Mouse (Mus musculus): ENCODE measurements around the gene Dcaf17. TPM values are rescaled to one million over a fixed set of nuclear protein-coding genes. Genes with fewer than 3 reads are reported as not detected.

Gene Dcaf17
- polyA plus RNA-seq, 1 experiment from 2014 or later: 17.7 TPM

DNA sequence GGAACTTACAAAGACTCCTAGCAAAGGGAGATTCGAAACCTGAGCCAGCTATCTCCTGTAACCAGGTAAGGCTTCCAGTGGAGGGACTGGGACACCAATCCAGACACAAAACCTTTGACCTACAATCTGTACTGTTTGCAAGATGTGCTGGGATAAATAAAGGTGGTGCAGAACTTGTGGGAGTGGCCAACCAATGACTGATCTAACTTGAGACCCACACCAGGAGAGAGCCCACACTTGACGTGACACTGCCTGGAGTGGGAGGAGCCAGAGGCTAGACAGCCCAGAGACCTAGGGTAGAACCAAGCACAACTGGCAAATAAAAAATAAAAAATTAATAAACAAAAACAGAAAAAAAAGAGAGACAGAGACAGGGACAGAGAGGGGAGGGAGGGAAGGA, 24.5 kb upstream of the Dcaf17 start:
- 68% methylated on average over 2 of the region's 2 CpGs for WGBS
- Histone ChIP-seq H3K9me3 (no peaks in the 10 kb centered on the region), H3K4me2 (no peak overlapping the region), H3K27ac (replicated peaks) (no peak overlapping the region), H3K9ac (no peak overlapping the region), H3K4me3 (no peak overlapping the region), H3K36me3 (no peaks in the 10 kb centered on the region), H3K4me1 (peaks cover 58% of the 10 kb centered on the region), H3K27me3 (replicated peaks) (no peaks in the 10 kb centered on the region)
- no peak for ATAC-seq (ENCODE audit: extremely low read depth, insufficient number of reproducible peaks, low FRiP score, low TSS enrichment)

GRCm38 (mm10) chr2:71031973-71032794, 22.9 kb upstream of the Dcaf17 start:
- H3K9ac ChIP-seq: no peak overlapping the region
- H3K36me3 ChIP-seq: no peaks in the 10 kb centered on the region
- H3K4me2 ChIP-seq: no peak overlapping the region
- H3K27me3 ChIP-seq (replicated peaks): no peaks in the 10 kb centered on the region
- peaks cover 43% of the 10 kb centered on the region for H3K4me1 ChIP-seq
- no peaks in the 10 kb centered on the region for H3K9me3 ChIP-seq
- no peak overlapping the region for H3K4me3 ChIP-seq
- no peak overlapping the region for H3K27ac ChIP-seq (replicated peaks)
- no peak for ATAC-seq (ENCODE audit: extremely low read depth, insufficient number of reproducible peaks, low FRiP score, low TSS enrichment)
- 81% methylated on average over 18 of the region's 18 CpGs for WGBS

GRCm38 (mm10) chr2:71033014-71033413, 22.1 kb upstream of the Dcaf17 start:
- 66% methylated on average over 4 of the region's 4 CpGs for WGBS
- no peak for ATAC-seq (ENCODE audit: extremely low read depth, insufficient number of reproducible peaks, low FRiP score, low TSS enrichment)
- H3K4me2 ChIP-seq: no peak overlapping the region
- no peak overlapping the region for H3K9ac ChIP-seq
- H3K27ac ChIP-seq (replicated peaks): 0 out of 2 replicates have a peak overlapping the region, but pooled peaks have one; percentile 24
- H3K36me3 ChIP-seq: no peaks in the 10 kb centered on the region
- H3K27me3 ChIP-seq (replicated peaks): no peaks in the 10 kb centered on the region
- no peaks in the 10 kb centered on the region for H3K9me3 ChIP-seq
- peaks cover 42% of the 10 kb centered on the region for H3K4me1 ChIP-seq
- no peak overlapping the region for H3K4me3 ChIP-seq

DNA sequence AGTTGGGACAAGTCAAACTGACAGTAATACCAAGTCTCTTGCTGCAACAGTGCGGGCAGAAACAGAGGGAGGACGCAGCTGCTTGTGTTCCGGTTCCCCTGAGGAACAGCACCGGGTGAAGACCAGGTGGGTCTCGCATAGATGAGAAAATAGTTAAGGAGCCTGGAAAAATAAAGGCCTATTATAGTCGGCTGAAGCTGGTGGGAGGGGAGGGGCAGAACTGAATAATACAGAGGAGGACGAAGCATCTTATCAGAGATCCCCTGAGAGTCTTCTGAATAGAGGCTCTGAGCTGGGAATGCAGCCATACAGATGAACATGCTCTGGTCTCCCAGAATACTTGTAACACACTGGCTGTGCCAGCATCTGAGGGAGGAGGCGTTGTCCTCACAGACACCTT, 21.1 kb upstream of the Dcaf17 start:
- H3K36me3 ChIP-seq: no peaks in the 10 kb centered on the region
- WGBS: 42% methylated on average over 8 of the region's 8 CpGs
- no peaks in the 10 kb centered on the region for H3K27me3 ChIP-seq (replicated peaks)
- peak overlapping the region; percentile 54 for H3K27ac ChIP-seq (replicated peaks)
- H3K4me2 ChIP-seq: no peak overlapping the region
- no peak overlapping the region for H3K9ac ChIP-seq
- H3K4me3 ChIP-seq: no peak overlapping the region
- ATAC-seq (ENCODE audit: extremely low read depth, insufficient number of reproducible peaks, low FRiP score, low TSS enrichment): no peak
- H3K4me1 ChIP-seq: peaks cover 42% of the 10 kb centered on the region
- no peaks in the 10 kb centered on the region for H3K9me3 ChIP-seq

DNA sequence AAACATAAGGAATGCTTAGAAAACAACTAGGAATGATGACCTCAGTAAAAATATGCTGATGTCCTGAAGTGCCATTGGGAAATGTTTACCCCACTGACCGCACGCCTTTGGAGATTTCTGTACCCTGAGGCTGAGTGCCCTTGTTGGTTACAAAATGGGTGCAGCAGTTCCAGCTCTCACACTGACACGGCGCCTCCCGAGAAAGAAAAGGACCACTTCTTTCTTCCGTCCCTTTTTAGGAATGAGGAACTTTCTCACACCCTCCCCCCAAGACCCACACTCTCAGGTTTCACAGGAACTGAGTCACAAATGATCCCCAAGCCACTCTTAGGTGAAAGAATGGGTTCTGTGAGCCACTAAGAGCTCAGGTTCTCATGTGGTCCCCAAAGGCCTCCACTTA, 17.7 kb upstream of the Dcaf17 start:
- Histone ChIP-seq H3K27me3 (replicated peaks) (no peaks in the 10 kb centered on the region), H3K9me3 (no peaks in the 10 kb centered on the region), H3K9ac (no peak overlapping the region), H3K4me1 (peaks cover 36% of the 10 kb centered on the region), H3K27ac (replicated peaks) (no peak overlapping the region), H3K4me3 (no peak overlapping the region), H3K36me3 (no peaks in the 10 kb centered on the region), H3K4me2 (no peak overlapping the region)
- no peak for ATAC-seq (ENCODE audit: extremely low read depth, insufficient number of reproducible peaks, low FRiP score, low TSS enrichment)
- 78% methylated on average over 6 of the region's 6 CpGs for WGBS

DNA sequence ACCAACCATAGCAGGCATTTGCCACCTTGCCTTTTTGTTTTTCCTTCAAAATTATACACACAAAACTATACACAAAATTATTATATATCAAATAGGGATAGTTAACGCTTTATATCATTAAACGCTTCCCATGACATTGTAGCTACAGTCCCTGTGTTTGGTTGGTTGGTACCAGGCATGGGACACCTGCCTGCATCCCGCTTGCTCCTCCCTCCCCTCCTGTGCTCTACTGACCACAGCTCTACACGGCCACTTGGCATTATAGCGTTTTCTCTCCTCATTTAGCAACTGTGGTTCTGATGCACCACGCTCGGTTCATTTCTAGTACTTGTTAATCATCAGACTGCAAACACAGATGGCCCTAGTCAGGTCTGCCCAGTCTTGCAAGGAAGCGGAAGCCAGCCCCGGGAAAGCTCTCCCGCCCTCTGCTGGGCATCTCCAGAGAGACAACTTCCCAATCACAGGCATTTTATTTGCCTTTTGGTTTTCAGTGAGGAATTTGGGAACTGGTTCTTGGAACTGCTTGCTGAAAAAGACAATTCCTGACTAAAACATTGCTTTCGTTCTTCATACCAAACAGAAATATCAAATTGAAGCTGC, 15.5 kb upstream of the Dcaf17 start:
- 40% methylated on average over 11 of the region's 11 CpGs for WGBS
- Histone ChIP-seq H3K9ac (no peak overlapping the region), H3K4me1 (peaks cover 15% of the 10 kb centered on the region), H3K36me3 (no peaks in the 10 kb centered on the region), H3K27ac (replicated peaks) (no peak overlapping the region), H3K27me3 (replicated peaks) (no peaks in the 10 kb centered on the region), H3K4me3 (no peak overlapping the region), H3K4me2 (peak overlapping the region; percentile 46), H3K9me3 (no peaks in the 10 kb centered on the region)
- no peak for ATAC-seq (ENCODE audit: extremely low read depth, insufficient number of reproducible peaks, low FRiP score, low TSS enrichment)

- no peak for ATAC-seq (ENCODE audit: extremely low read depth, insufficient number of reproducible peaks, low FRiP score, low TSS enrichment)
- Histone ChIP-seq H3K27ac (replicated peaks) (no peak overlapping the region), H3K4me1 (peaks cover 17% of the 10 kb centered on the region), H3K36me3 (no peaks in the 10 kb centered on the region), H3K9me3 (no peaks in the 10 kb centered on the region), H3K27me3 (replicated peaks) (no peaks in the 10 kb centered on the region), H3K9ac (no peak overlapping the region), H3K4me3 (no peak overlapping the region), H3K4me2 (no peak overlapping the region)
- 53% methylated on average over 6 of the region's 6 CpGs for WGBS
These were observed 9.0 kb upstream of the Dcaf17 start for GRCm38 (mm10) chr2:71046151-71046550.

GRCm38 (mm10) chr2:71046751-71047320, 8.3 kb upstream of the Dcaf17 start:
- Histone ChIP-seq H3K9ac (no peak overlapping the region), H3K27me3 (replicated peaks) (no peaks in the 10 kb centered on the region), H3K27ac (replicated peaks) (no peak overlapping the region), H3K36me3 (no peaks in the 10 kb centered on the region), H3K9me3 (no peaks in the 10 kb centered on the region), H3K4me3 (no peak overlapping the region), H3K4me2 (no peak overlapping the region), H3K4me1 (peaks cover 14% of the 10 kb centered on the region)
- no peak for ATAC-seq (ENCODE audit: extremely low read depth, insufficient number of reproducible peaks, low FRiP score, low TSS enrichment)
- WGBS: 56% methylated on average over 6 of the region's 6 CpGs

DNA sequence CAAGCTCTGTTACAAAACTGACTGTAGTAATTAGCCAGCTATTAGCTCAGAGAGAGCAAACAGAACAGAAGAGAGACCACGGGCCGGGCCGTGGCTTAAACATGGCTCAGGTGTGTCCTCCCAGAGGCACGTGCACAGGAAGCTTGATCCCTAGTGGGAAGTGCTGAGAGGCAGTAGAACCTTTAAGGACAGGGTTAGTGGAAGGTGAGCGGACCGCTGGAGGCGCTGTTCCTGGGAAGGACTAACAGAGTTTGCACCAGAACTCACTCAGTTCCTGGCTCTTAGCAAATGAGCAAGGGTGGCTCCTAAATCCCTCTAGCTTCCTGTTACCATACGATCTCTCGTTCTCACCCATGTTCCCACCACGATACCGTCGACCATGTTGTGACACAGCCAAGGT, 6.2 kb upstream of the Dcaf17 start:
- ATAC-seq (ENCODE audit: extremely low read depth, insufficient number of reproducible peaks, low FRiP score, low TSS enrichment): no peak
- H3K9me3 ChIP-seq: no peaks in the 10 kb centered on the region
- H3K9ac ChIP-seq: no peak overlapping the region
- H3K4me3 ChIP-seq: no peak overlapping the region
- no peak overlapping the region for H3K27ac ChIP-seq (replicated peaks)
- H3K4me2 ChIP-seq: no peak overlapping the region
- H3K36me3 ChIP-seq: no peaks in the 10 kb centered on the region
- peaks cover 13% of the 10 kb centered on the region for H3K4me1 ChIP-seq
- 69% methylated on average over 12 of the region's 12 CpGs for WGBS
- H3K27me3 ChIP-seq (replicated peaks): no peaks in the 10 kb centered on the region

DNA sequence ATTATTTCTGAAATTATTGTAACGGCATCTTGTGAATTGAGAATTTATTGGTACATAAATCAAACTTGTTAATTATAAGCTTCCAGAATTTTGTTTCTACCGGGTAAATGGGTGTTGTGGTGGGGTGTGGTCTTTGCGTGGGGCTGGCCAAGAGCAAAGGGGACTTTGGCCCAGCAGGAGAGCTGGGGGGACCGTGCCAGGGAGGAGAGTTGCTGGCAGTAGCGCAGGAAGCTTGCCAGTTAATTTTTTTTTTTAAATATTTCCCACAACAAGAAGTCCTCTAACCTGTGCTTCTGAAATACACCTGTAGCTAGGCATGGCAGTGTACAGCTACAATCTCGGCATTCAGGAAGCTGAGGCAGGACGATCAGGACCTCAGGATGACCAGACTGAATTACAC, 4.6 kb upstream of the Dcaf17 start:
- WGBS: 88% methylated on average over 7 of the region's 7 CpGs
- Histone ChIP-seq H3K27ac (replicated peaks) (no peak overlapping the region), H3K9ac (no peak overlapping the region), H3K4me1 (peaks cover 23% of the 10 kb centered on the region), H3K9me3 (no peaks in the 10 kb centered on the region), H3K36me3 (no peaks in the 10 kb centered on the region), H3K4me2 (no peak overlapping the region), H3K4me3 (no peak overlapping the region), H3K27me3 (replicated peaks) (no peaks in the 10 kb centered on the region)
- ATAC-seq (ENCODE audit: extremely low read depth, insufficient number of reproducible peaks, low FRiP score, low TSS enrichment): no peak

DNA sequence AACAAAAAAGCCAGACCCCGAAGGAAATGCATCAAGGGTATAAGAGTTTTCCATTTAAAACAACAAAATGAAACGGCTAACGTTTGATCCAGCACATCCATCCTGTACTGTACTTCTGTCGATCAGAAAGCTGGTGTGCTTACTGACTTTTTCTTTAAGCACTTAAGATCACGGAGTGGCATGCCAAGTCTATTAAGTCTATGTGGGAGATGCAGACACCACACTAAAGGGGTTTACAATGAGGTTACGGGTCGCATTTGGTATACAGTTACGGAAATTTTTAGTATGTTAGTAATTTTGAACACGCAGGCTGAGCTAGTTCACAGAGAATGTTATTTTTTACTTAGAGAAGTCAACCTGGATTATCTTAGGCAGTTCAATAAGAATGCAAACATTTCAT, 412 bp upstream of the Dcaf17 start:
- H3K9me3 ChIP-seq: no peaks in the 10 kb centered on the region
- 43% methylated on average over 9 of the region's 9 CpGs for WGBS
- no peak for ATAC-seq (ENCODE audit: extremely low read depth, insufficient number of reproducible peaks, low FRiP score, low TSS enrichment)
- H3K36me3 ChIP-seq: peaks cover 18% of the 10 kb centered on the region
- peaks cover 12% of the 10 kb centered on the region for H3K4me1 ChIP-seq
- peak overlapping the region; percentile 87 for H3K4me2 ChIP-seq
- H3K27me3 ChIP-seq (replicated peaks): no peaks in the 10 kb centered on the region
- peak overlapping the region; percentile 80 for H3K4me3 ChIP-seq
- H3K9ac ChIP-seq: peak overlapping the region; percentile 91
- H3K27ac ChIP-seq (replicated peaks): no peak overlapping the region
